Mouse (Mus musculus) kidney, postnatal 0 days (tissue): ENCODE measurements around the gene Ak1. TPM values are rescaled to one million over a fixed set of nuclear protein-coding genes. Genes with fewer than 3 reads are reported as not detected.

Experiments used
- ATAC-seq: fragments of 200-750 bp; cut with Nextera tagmentation; replicated peaks from 2 replicates; pipeline ENCODE4 v1.8.0; 2017; ENCODE audit warnings: low read depth, moderate number of reproducible peaks, moderate TSS enrichment, moderate library complexity; ENCODE audit not compliant: low FRiP score
- DNase-seq: peaks from one replicate; pipeline ENCODE4 v3.0.0-alpha.2; 2016; ENCODE audit warnings: low spot score
- H3K27ac ChIP-seq: fragments of 300-500 bp; sonication (generic); 2 replicates; pipeline ENCODE4 v1.5.1; 2014; ENCODE audit warnings: mild to moderate bottlenecking
- H3K27me3 ChIP-seq: fragments of 300-500 bp; sonication (generic); 2 replicates; pipeline ENCODE4 v1.6.1; 2014; ENCODE audit warnings: low read length, mixed read lengths; ENCODE audit not compliant: insufficient read depth
- H3K36me3 ChIP-seq: fragments of 300-500 bp; sonication (generic); 2 replicates; pipeline ENCODE4 v1.6.1; 2014; ENCODE audit warnings: low read length, mixed read lengths; ENCODE audit not compliant: insufficient read depth
- H3K4me1 ChIP-seq: fragments of 300-500 bp; sonication (generic); replicated peaks from 2 replicates; pipeline ENCODE4 v1.6.1; 2014; ENCODE audit warnings: antibody characterized with exemption, low read length, mixed read lengths; ENCODE audit not compliant: insufficient read depth
- H3K4me2 ChIP-seq: fragments of 300-500 bp; sonication (generic); 2 replicates; pipeline ENCODE4 v1.6.1; 2014; ENCODE audit warnings: mild to moderate bottlenecking, low read length, moderate library complexity, mixed read lengths
- H3K4me3 ChIP-seq: fragments of 300-500 bp; sonication (generic); replicated peaks from 2 replicates; pipeline ENCODE4 v1.5.1; 2014; ENCODE audit warnings: low read depth, low read length
- H3K9ac ChIP-seq: fragments of 300-500 bp; sonication (generic); 2 replicates; pipeline ENCODE4 v1.6.1; 2014; ENCODE audit warnings: low read depth, low read length
- H3K9me3 ChIP-seq: fragments of 300-500 bp; sonication (generic); replicated peaks from 2 replicates; pipeline ENCODE4 v1.6.1; 2016; ENCODE audit warnings: low read length, inconsistent platforms, mixed read lengths
- CTCF ChIP-seq: IDR thresholded peaks from 2 replicates; pipeline ENCODE4 v1.5.1; 2016; ENCODE audit warnings: antibody characterized with exemption, low read depth, mild to moderate bottlenecking, moderate library complexity
- WGBS: fragments of 180-500 bp; shearing (Covaris S2); extraction: QIAGEN DNeasy Blood & Tissue Kit; methylation state at CpG from one replicate; pipeline ENCODE4 v1.1.7; 2014; 5-methylcytosine and 5-hydroxymethylcytosine counted together
- polyA plus RNA-seq: library from polyadenylated mRNA; unstranded; fragments of >200 nt; fragmentation: Nextera tagmentation; extraction: Ambion mirVana; gene quantifications from 2 replicates; pipeline ENCODE4 v1.2.1, GENCODE M21; 2015

Ak1 gene
- polyA plus RNA-seq, 1 experiment from 2014 or later = 38.7 TPM

DNA sequence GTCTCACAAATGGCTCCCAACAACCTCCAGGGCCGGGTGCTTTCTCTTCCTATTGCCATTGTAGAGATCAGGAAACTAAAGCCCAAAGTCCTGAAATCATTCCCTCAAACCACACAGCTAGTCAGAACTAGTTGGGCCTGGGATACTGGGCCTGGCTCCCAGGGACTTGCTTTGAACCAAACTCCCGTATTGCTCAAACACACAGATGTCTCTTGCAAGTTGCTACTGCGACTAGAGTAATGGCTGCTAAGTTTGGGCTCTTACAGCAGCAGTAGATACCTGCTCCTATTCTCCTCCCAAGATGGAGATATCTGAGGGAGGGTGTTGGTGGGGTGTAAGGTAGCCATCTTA lies 33.8 kb downstream of the Ak1 start:
- Histone ChIP-seq H3K27ac (peak overlapping the region; percentile 91), H3K27me3 (no peaks in the 10 kb centered on the region), H3K36me3 (no peaks in the 10 kb centered on the region), H3K4me3 (no peak overlapping the region), H3K4me1 (peaks cover 30% of the 10 kb centered on the region), H3K9ac (no peak overlapping the region; the same call in 1 of the 2 replicates), H3K9me3 (no peaks in the 10 kb centered on the region), H3K4me2 (0 out of 2 replicates have a peak overlapping the region, but pooled peaks have one; percentile 18)
- ATAC-seq = no peak
- WGBS = 70% methylated on average over 3 of the region's 3 CpGs
- no peak for TF ChIP-seq CTCF
- no peak for DNase-seq

DNA sequence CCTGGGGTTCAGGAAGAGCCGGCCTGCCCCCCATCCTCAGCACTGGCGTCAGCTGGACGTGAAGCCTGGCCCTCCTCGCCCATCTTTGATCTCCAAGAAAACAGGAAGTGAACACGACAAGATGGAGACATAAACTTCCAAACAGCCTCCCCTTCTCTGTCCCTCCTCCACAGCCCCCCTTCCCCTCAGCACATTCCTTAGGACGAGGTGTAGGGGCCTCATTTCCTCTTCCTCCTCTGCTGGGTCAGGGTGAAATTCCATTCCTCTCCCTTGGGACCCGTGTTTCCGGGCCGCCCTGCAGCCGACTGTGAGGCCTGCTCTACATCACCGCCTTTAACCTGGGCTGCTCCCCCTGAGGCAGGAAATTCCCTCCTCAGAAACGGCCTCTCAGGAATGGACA lies 34.3 kb downstream of the Ak1 start:
- Histone ChIP-seq H3K27me3 (no peaks in the 10 kb centered on the region), H3K9me3 (no peaks in the 10 kb centered on the region), H3K27ac (peak overlapping the region; percentile 91), H3K9ac (no peak overlapping the region), H3K4me2 (no peak overlapping the region), H3K4me3 (no peak overlapping the region), H3K4me1 (peaks cover 30% of the 10 kb centered on the region), H3K36me3 (no peaks in the 10 kb centered on the region)
- no peak for TF ChIP-seq CTCF
- peak; percentile 93 for DNase-seq
- ATAC-seq = peak; percentile 80
- WGBS = 18% methylated on average over 12 of the region's 12 CpGs

DNA sequence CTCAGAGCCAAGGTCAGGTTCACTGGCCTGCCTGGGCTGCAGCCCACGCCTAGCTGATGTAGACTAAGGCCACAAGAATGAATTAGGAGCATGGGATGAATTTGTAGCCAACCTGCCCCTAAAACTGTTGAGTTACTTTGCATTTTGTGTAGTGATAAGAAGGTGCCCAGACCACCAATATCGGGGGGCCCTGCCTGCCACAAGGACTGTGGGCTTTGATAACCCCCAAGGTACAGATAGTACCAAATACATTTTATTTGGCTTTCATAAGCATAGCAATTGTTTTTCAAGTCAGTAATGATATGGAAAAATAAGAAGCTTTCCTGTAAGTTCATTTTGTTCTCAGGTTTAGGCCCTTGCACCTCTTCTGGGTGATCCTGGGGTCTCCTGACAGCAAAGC lies 37.3 kb downstream of the Ak1 start:
- no peak overlapping the region for H3K9ac ChIP-seq
- no peak for TF ChIP-seq CTCF
- H3K9me3 ChIP-seq = no peaks in the 10 kb centered on the region
- H3K4me1 ChIP-seq = peaks cover 29% of the 10 kb centered on the region
- WGBS = 88% methylated on average over 2 of the region's 2 CpGs
- no peak overlapping the region for H3K27ac ChIP-seq
- ATAC-seq (no peak), DNase-seq (no peak)
- H3K4me3 ChIP-seq = no peak overlapping the region
- no peaks in the 10 kb centered on the region for H3K27me3 ChIP-seq
- no peak overlapping the region for H3K4me2 ChIP-seq
- H3K36me3 ChIP-seq = no peaks in the 10 kb centered on the region

DNA sequence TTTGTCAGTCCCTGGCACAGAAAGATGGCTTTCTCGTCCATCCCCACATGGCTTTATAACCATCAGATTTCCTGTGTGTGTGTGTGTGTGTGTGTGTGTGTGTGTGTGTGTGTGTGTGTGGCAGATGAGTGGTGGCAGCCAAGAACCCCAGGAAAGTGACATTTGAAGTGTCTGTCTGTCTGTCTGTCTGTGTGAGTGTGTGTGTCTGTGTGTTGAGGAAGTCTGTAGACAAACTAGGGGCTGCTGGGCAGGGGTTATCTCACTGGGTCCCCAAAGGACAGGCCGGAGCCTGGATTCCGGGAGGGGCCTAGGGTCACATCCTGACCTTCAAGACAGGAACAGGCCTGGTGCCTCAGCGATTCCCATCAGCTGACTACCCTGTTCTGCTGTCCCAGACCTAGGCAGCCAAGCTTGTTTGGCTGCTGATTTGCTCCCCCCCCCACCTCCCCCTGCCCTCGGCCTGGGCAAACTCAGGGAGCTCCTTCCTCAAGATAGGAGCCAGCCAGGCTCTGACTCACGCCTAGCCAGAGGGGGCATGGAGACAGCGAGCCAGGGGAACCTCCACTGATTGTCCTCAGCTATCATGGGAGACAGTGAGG lies 40.0 kb downstream of the Ak1 start:
- no peaks in the 10 kb centered on the region for H3K36me3 ChIP-seq
- 0 out of 2 replicates have a peak, but pooled peaks cover 5% of the 10 kb centered on the region for H3K4me1 ChIP-seq
- 34% methylated on average over 7 of the region's 7 CpGs for WGBS
- H3K27me3 ChIP-seq = no peaks in the 10 kb centered on the region
- H3K9ac ChIP-seq = 0 out of 2 replicates have a peak overlapping the region, but pooled peaks have one; percentile 15
- H3K27ac ChIP-seq = peak overlapping the region; percentile 63
- TF ChIP-seq CTCF = no peak
- H3K9me3 ChIP-seq = no peaks in the 10 kb centered on the region
- DNase-seq (peak; percentile 59), ATAC-seq (peak; percentile 57)
- H3K4me2 ChIP-seq = no peak overlapping the region
- no peak overlapping the region for H3K4me3 ChIP-seq

DNA sequence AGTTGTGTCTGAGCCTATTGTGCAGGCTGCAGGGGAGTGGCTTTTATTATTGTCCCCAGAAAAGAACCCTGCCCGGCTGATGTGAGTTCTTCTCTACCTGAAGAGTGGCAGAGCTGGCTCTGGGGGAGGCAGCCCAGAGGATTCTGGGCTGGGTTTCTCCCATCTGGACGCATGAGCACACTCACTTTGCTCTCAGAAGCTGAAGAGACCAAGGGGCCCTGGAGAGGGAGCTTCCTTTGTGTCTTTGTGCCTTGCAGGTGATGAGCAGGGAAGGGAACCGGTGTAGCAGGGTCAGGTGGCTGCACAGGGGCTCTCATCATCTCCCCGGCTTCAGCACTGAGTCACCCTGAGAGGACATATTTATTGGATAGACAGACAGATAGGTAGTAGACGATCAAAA lies 40.7 kb downstream of the Ak1 start:
- Histone ChIP-seq H3K4me3 (no peak overlapping the region), H3K36me3 (no peaks in the 10 kb centered on the region)

DNA sequence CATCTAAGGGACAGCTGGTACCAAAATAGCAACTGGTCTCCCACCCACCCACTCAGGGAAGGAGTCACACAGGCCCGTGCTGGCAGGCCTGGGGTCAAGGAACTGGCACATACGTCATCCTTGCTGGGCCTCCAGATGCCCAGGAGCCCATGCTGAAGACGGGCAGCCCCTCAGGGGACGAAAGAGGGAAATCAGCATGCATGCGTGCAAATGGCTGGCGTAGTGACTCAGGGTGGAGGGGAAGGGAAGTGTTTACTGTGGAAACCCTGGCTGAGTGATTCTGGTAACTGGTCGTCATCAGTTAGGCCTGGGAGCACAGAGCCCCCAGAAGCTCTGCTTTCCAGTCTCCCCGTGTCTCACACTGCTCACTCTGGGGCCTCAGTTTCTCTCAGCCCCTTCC lies 43.8 kb downstream of the Ak1 start:
- no peak overlapping the region for H3K4me2 ChIP-seq
- H3K4me1 ChIP-seq = 0 out of 2 replicates have a peak, but pooled peaks cover 5% of the 10 kb centered on the region
- no peaks in the 10 kb centered on the region for H3K27me3 ChIP-seq
- no peak for DNase-seq
- TF ChIP-seq CTCF = no peak
- H3K4me3 ChIP-seq = no peak overlapping the region
- no peak overlapping the region for H3K9ac ChIP-seq
- H3K27ac ChIP-seq = no peak overlapping the region
- no peaks in the 10 kb centered on the region for H3K36me3 ChIP-seq
- H3K9me3 ChIP-seq = no peaks in the 10 kb centered on the region
- ATAC-seq = 0 out of 2 replicates have a peak, but pooled peaks have one; percentile 21
- 66% methylated on average over 8 of the region's 8 CpGs for WGBS

More for the DNA sequence above, 40.7 kb downstream of the Ak1 start:
- H3K9me3 ChIP-seq = no peaks in the 10 kb centered on the region
- TF ChIP-seq CTCF = no peak
- peak overlapping the region; percentile 63; the same call in 1 of the 2 replicates for H3K27ac ChIP-seq
- H3K9ac ChIP-seq = no peak overlapping the region
- no peak overlapping the region for H3K4me2 ChIP-seq
- WGBS = 48% methylated on average over 5 of the region's 5 CpGs
- ATAC-seq (no peak), DNase-seq (no peak)
- H3K4me1 ChIP-seq = 0 out of 2 replicates have a peak, but pooled peaks cover 5% of the 10 kb centered on the region
- no peaks in the 10 kb centered on the region for H3K27me3 ChIP-seq
